In the genomic region with DNA sequence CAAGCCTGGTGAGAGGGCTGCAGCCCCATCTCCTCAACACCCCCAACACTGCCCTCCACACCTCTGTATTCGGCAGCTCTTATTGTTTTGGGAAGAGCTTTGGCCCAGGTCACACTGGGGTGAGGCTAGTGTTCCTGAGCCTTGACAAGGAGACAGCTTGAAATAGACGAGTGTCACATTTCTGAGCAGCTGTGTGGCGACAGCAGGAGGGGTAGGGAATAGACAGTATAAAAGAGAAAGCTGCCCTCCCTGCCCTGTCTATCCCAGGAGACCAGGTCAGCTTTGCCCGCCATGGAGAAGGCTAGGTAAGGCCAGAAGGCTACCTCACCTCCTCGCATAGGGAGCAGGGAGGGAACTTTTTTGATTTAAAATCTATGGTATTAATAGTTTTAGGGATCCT, we compare ENCODE assay signal across 10 mouse cellular contexts. TPM values are rescaled to one million over a fixed set of nuclear protein-coding genes. Genes with fewer than 3 reads are reported as not detected.
DNase-seq lines count a peak whose midpoint lies in the region; ATAC-seq and TF ChIP-seq lines count a peak whose summit lies in the region.
"Had no signal": no experiment of that assay in that cellular context is flagged by ENCODE, and none has a peak within 500 bp of the region (broad histone marks: within the 10 kb centered on the region; RNA-seq: fewer than 3 reads in every experiment).

A gene (plus strand): TSS at position 257 of the 400 bp plus-strand sequence.

- 43% methylated on average over 5 of the region's 5 CpGs for WGBS in midbrain, embryonic 13.5 days
- WGBS in midbrain, postnatal 0 days = 54% methylated on average over 5 of the region's 5 CpGs
- 47% methylated on average over 5 of the region's 5 CpGs for WGBS in heart, embryonic 11.5 days (ENCODE audit: insufficient replicate concordance)
- WGBS in liver, embryonic 15.5 days (ENCODE audit: insufficient replicate concordance) = 54% methylated on average over 5 of the region's 5 CpGs

- peaks cover 26% of the 10 kb centered on the region for H3K4me1 ChIP-seq in midbrain, embryonic 13.5 days (replicated peaks)
- no peaks in the 10 kb centered on the region for H3K4me1 ChIP-seq in midbrain, postnatal 0 days (ENCODE audit: insufficient read depth, low read length)
- H3K4me1 ChIP-seq in heart, embryonic 11.5 days (ENCODE audit: control insufficient read depth, insufficient read depth, low read length) = peaks cover 24% of the 10 kb centered on the region
- H3K4me1 ChIP-seq in liver, embryonic 15.5 days (replicated peaks) = peaks cover 37% of the 10 kb centered on the region

- no peak within 1 kb of the TSS for H3K9ac ChIP-seq in midbrain, embryonic 13.5 days (replicated peaks)
- H3K9ac ChIP-seq in midbrain, postnatal 0 days (replicated peaks; ENCODE audit: low read length, poor library complexity, severe bottlenecking) = no peak within 1 kb of the TSS
- H3K9ac ChIP-seq in heart, embryonic 11.5 days (ENCODE audit: low read depth, low read length) = peak within 1 kb of the TSS; percentile 25; the same call in 1 of the 2 replicates
- H3K9ac ChIP-seq in liver, embryonic 15.5 days = no peak within 1 kb of the TSS

- no peak within 1 kb of the TSS for H3K27ac ChIP-seq in midbrain, embryonic 13.5 days
- H3K27ac ChIP-seq in midbrain, postnatal 0 days (ENCODE audit: low read depth, low read length) = no peak within 1 kb of the TSS
- H3K27ac ChIP-seq in heart, embryonic 11.5 days (ENCODE audit: low read depth, low read length) = peak within 1 kb of the TSS; percentile 54; the same call in 1 of the 2 replicates
- peak within 1 kb of the TSS; percentile 24; the same call in 1 of the 2 replicates for H3K27ac ChIP-seq in liver, embryonic 15.5 days (replicated peaks)

- DNase-seq in heart, adult 11 months = peak; percentile 98
- no peak for DNase-seq in heart, postnatal 4 days
- DNase-seq in midbrain, postnatal 0 days (ENCODE audit: low spot score) = no peak
- DNase-seq in left cerebral cortex, postnatal 36 days (ENCODE audit: low spot score in 2 of 2) = no peak
- DNase-seq in frontal cortex, adult 2 months (ENCODE audit: extremely low spot score in 1 of 2, low spot score in 1 of 2) = no peak
- DNase-seq: B cell, adult 2 months had no signal

- no peaks in the 10 kb centered on the region for H3K36me3 ChIP-seq in midbrain, embryonic 13.5 days
- no peaks in the 10 kb centered on the region for H3K36me3 ChIP-seq in midbrain, postnatal 0 days (ENCODE audit: insufficient read depth, low read length)
- H3K36me3 ChIP-seq in heart, embryonic 11.5 days (ENCODE audit: control insufficient read depth, insufficient read depth, low read length) = no peaks in the 10 kb centered on the region
- H3K36me3 ChIP-seq in liver, embryonic 15.5 days (replicated peaks) = no peaks in the 10 kb centered on the region

- no peaks in the 10 kb centered on the region for H3K9me3 ChIP-seq in midbrain, embryonic 13.5 days
- no peaks in the 10 kb centered on the region for H3K9me3 ChIP-seq in midbrain, postnatal 0 days (ENCODE audit: low read length)
- no peaks in the 10 kb centered on the region for H3K9me3 ChIP-seq in heart, embryonic 11.5 days (replicated peaks; ENCODE audit: control insufficient read depth, low read length)
- H3K9me3 ChIP-seq in liver, embryonic 15.5 days (replicated peaks) = no peaks in the 10 kb centered on the region

- H3K27me3 ChIP-seq in midbrain, embryonic 13.5 days = peaks cover 10% of the 10 kb centered on the region
- H3K27me3 ChIP-seq in midbrain, postnatal 0 days (ENCODE audit: insufficient read depth, low read length) = peaks cover 4% of the 10 kb centered on the region; the same call in 1 of the 2 replicates
- H3K27me3 ChIP-seq in heart, embryonic 11.5 days (ENCODE audit: control insufficient read depth, insufficient read depth, low read length) = no peaks in the 10 kb centered on the region
- H3K27me3 ChIP-seq in liver, embryonic 15.5 days = peaks cover 30% of the 10 kb centered on the region

- TF ChIP-seq CTCF in midbrain, postnatal 0 days (IDR thresholded peaks at IDR 0.05) = no peak

- H3K4me2 ChIP-seq in midbrain, embryonic 13.5 days (replicated peaks) = 0 out of 2 replicates have a peak within 1 kb of the TSS, but pooled peaks have one; percentile 49
- H3K4me2 ChIP-seq in midbrain, postnatal 0 days (ENCODE audit: low read depth, low read length, poor library complexity, severe bottlenecking) = no peak within 1 kb of the TSS
- peak within 1 kb of the TSS; percentile 74 for H3K4me2 ChIP-seq in heart, embryonic 11.5 days
- peak within 1 kb of the TSS; percentile 75 for H3K4me2 ChIP-seq in liver, embryonic 15.5 days

- intact Hi-C loops in left cerebral cortex, postnatal 36 days (cut with DNase I) = no loop called here

- ATAC-seq in midbrain, embryonic 13.5 days = no peak
- ATAC-seq in midbrain, postnatal 0 days (ENCODE audit: low FRiP score) = no peak
- ATAC-seq in heart, embryonic 11.5 days (replicated peaks; ENCODE audit: insufficient number of reproducible peaks, low FRiP score, low TSS enrichment) = no peak
- ATAC-seq in liver, embryonic 15.5 days (ENCODE audit: insufficient read depth) = no peak

- H3K4me3 ChIP-seq in midbrain, embryonic 13.5 days (replicated peaks) = no peak within 1 kb of the TSS
- no peak within 1 kb of the TSS for H3K4me3 ChIP-seq in midbrain, postnatal 0 days (ENCODE audit: low read depth, low read length)
- peak within 1 kb of the TSS; percentile 35; the same call in 1 of the 2 replicates for H3K4me3 ChIP-seq in heart, embryonic 11.5 days (ENCODE audit: low read depth, low read length)
- H3K4me3 ChIP-seq in liver, embryonic 15.5 days (replicated peaks) = no peak within 1 kb of the TSS

RNA-seq across cellular contexts. Expression of the gene that starts here (rescaled TPM):
- total RNA-seq in heart, postnatal 4 days (2021) = 1 to 10 TPM; 8.0 to 8.1 TPM
- polyA plus RNA-seq in midbrain, embryonic 13.5 days (2015; fragmentation: Nextera tagmentation; extraction: Ambion mirVana) = 0.31 and 0.37 TPM in 2 replicates
- 0.33 TPM in 1 of 2 replicates, not detected in the other for total RNA-seq in midbrain, postnatal 0 days (2014; rRNA removed)
- polyA plus RNA-seq in midbrain, postnatal 0 days (2015; fragmentation: Nextera tagmentation; extraction: Ambion mirVana) = 0.18 and 0.22 TPM in 2 replicates
- polyA plus RNA-seq in heart, embryonic 11.5 days (2014; fragmentation: Nextera tagmentation; extraction: Ambion mirVana) = 9.5 and 9.8 TPM in 2 replicates
- polyA plus RNA-seq in liver, embryonic 15.5 days (2015; fragmentation: Nextera tagmentation; extraction: Ambion mirVana) = 0.77 and 1.6 TPM in 2 replicates
- total RNA-seq in left cerebral cortex, postnatal 36 days (2021) = not detected
- polyA plus RNA-seq in frontal cortex, adult 2 months (2012; rRNA removed) = 0.12 and 0.13 TPM in 2 replicates
- total RNA-seq: common myeloid progenitor, adult 5-6 weeks had no signal

Comparison
In these comparisons a context has a peak if more than half of its experiments do, and no peak if none do; other contexts are left out.
1. H3K27ac ChIP-seq: peak in heart, embryonic 11.5 days (single experiment) and liver, embryonic 15.5 days (single experiment); none in midbrain, embryonic 13.5 days (single experiment) and midbrain, postnatal 0 days (single experiment).